ENCODE assay signal across 8 mouse cellular contexts in genomic region chr4:142989175-142989574, GRCm38 (mm10).
DNase-seq lines count a peak whose midpoint lies in the region; ATAC-seq lines count a peak whose summit lies in the region.

No protein-coding gene starts in this region.

- H3K36me3 ChIP-seq in heart, embryonic 15.5 days: no peaks in the 10 kb centered on the region
- H3K36me3 ChIP-seq in forebrain, embryonic 16.5 days (ENCODE audit: control insufficient read depth, insufficient read depth): no peaks in the 10 kb centered on the region
- H3K36me3 ChIP-seq in limb, embryonic 15.5 days: no peaks in the 10 kb centered on the region

- no peaks in the 10 kb centered on the region for H3K9me3 ChIP-seq in heart, embryonic 15.5 days (replicated peaks)
- no peaks in the 10 kb centered on the region for H3K9me3 ChIP-seq in forebrain, embryonic 16.5 days (ENCODE audit: control insufficient read depth, low read length)
- H3K9me3 ChIP-seq in limb, embryonic 15.5 days: no peaks in the 10 kb centered on the region

- no peak overlapping the region for H3K9ac ChIP-seq in heart, embryonic 15.5 days
- H3K9ac ChIP-seq in forebrain, embryonic 16.5 days (replicated peaks; ENCODE audit: low read depth, low read length): no peak overlapping the region
- H3K9ac ChIP-seq in limb, embryonic 15.5 days: no peak overlapping the region

- no peak for DNase-seq in heart, postnatal 36 days
- peak; percentile 53 for DNase-seq in ZHBTc4 (ENCODE audit: low read depth, low spot score)
- no peak for DNase-seq in right cerebral cortex, postnatal 10 days (ENCODE audit: low spot score in 2 of 2)
- DNase-seq in adrenal gland, postnatal 4 days (ENCODE audit: low spot score in 2 of 2): no peak

- intact Hi-C loops in heart, postnatal 36 days (cut with DNase I): no loop called here

- H3K4me3 ChIP-seq in heart, embryonic 15.5 days: no peak overlapping the region
- H3K4me3 ChIP-seq in forebrain, embryonic 16.5 days (replicated peaks; ENCODE audit: low read length): no peak overlapping the region
- H3K4me3 ChIP-seq in limb, embryonic 15.5 days: no peak overlapping the region

- ATAC-seq in heart, embryonic 15.5 days (replicated peaks; ENCODE audit: insufficient number of reproducible peaks, insufficient read depth, low FRiP score, low read depth): no peak
- ATAC-seq in forebrain, embryonic 16.5 days: 0 out of 2 replicates have a peak, but pooled peaks have one; percentile 45
- no peak for ATAC-seq in limb, embryonic 15.5 days (ENCODE audit: insufficient number of reproducible peaks, low FRiP score, low TSS enrichment, low read depth)
- no peak for ATAC-seq in monocyte, adult 5-6 weeks (replicated peaks; ENCODE audit: insufficient number of reproducible peaks, low FRiP score, low TSS enrichment, poor library complexity, severe bottlenecking)

- WGBS in heart, embryonic 15.5 days: 6% methylated on average over 8 of the region's 8 CpGs
- WGBS in forebrain, embryonic 16.5 days: 7% methylated on average over 8 of the region's 8 CpGs
- 5% methylated on average over 8 of the region's 8 CpGs for whole genome bisulfite sequencing in limb, embryonic 15.5 days

- H3K4me1 ChIP-seq in heart, embryonic 15.5 days (replicated peaks): 0 out of 2 replicates have a peak, but pooled peaks cover 2% of the 10 kb centered on the region
- H3K4me1 ChIP-seq in forebrain, embryonic 16.5 days (replicated peaks; ENCODE audit: control insufficient read depth, insufficient read depth, low read length): 0 out of 2 replicates have a peak, but pooled peaks cover 2% of the 10 kb centered on the region
- H3K4me1 ChIP-seq in limb, embryonic 15.5 days: no peaks in the 10 kb centered on the region

- H3K4me2 ChIP-seq in heart, embryonic 15.5 days: peak overlapping the region; percentile 37; the same call in 1 of the 2 replicates
- H3K4me2 ChIP-seq in forebrain, embryonic 16.5 days (ENCODE audit: low read length): peak overlapping the region; percentile 6; the same call in 1 of the 2 replicates
- 0 out of 2 replicates have a peak overlapping the region, but pooled peaks have one; percentile 12 for H3K4me2 ChIP-seq in limb, embryonic 15.5 days

- no peak overlapping the region for H3K27ac ChIP-seq in heart, embryonic 15.5 days
- H3K27ac ChIP-seq in forebrain, embryonic 16.5 days (ENCODE audit: low read length): no peak overlapping the region
- H3K27ac ChIP-seq in limb, embryonic 15.5 days: no peak overlapping the region

- H3K27me3 ChIP-seq in heart, embryonic 15.5 days: 0 out of 2 replicates have a peak, but pooled peaks cover 9% of the 10 kb centered on the region
- H3K27me3 ChIP-seq in forebrain, embryonic 16.5 days (replicated peaks; ENCODE audit: control insufficient read depth, insufficient read depth, low read length): no peaks in the 10 kb centered on the region
- H3K27me3 ChIP-seq in limb, embryonic 15.5 days: no peaks in the 10 kb centered on the region
